Mouse (Mus musculus) forebrain, embryonic 13.5 days (tissue): ENCODE data around the gene Tuba8. TPM values are rescaled to one million over a fixed set of nuclear protein-coding genes. Genes with fewer than 3 reads are reported as not detected.

Experiments
- ATAC-seq: fragments of 200-750 bp; cut with Nextera tagmentation; 2 replicates; pipeline ENCODE4 v1.8.0; 2017
- H3K27ac ChIP-seq: fragments of 300-500 bp; sonication (generic); 2 replicates; pipeline ENCODE4 v1.5.1; 2015; ENCODE audit warnings: inconsistent platforms, mild to moderate bottlenecking, moderate library complexity
- H3K27me3 ChIP-seq: fragments of 300-500 bp; sonication (generic); 2 replicates; pipeline ENCODE4 v1.6.1; 2015; ENCODE audit warnings: mild to moderate bottlenecking, inconsistent platforms
- H3K36me3 ChIP-seq: fragments of 300-500 bp; sonication (generic); 2 replicates; pipeline ENCODE4 v1.6.1; 2015; ENCODE audit warnings: mild to moderate bottlenecking, inconsistent platforms; ENCODE audit not compliant: poor library complexity, severe bottlenecking
- H3K4me1 ChIP-seq: fragments of 300-500 bp; sonication (generic); 2 replicates; pipeline ENCODE4 v1.6.1; 2015; ENCODE audit warnings: inconsistent platforms
- H3K4me2 ChIP-seq: fragments of 300-500 bp; sonication (generic); 2 replicates; pipeline ENCODE4 v1.6.1; 2015; ENCODE audit warnings: inconsistent platforms, mild to moderate bottlenecking, moderate library complexity
- H3K4me3 ChIP-seq: fragments of 300-500 bp; sonication (generic); 2 replicates; pipeline ENCODE4 v1.5.1; 2015; ENCODE audit warnings: mild to moderate bottlenecking, inconsistent platforms
- H3K9ac ChIP-seq: fragments of 300-500 bp; sonication (generic); 2 replicates; pipeline ENCODE4 v1.6.1; 2015; ENCODE audit warnings: mild to moderate bottlenecking, inconsistent platforms
- H3K9me3 ChIP-seq: fragments of 300-500 bp; sonication (generic); replicated peaks from 2 replicates; pipeline ENCODE4 v1.6.1; 2016; ENCODE audit warnings: inconsistent platforms
- WGBS: fragments of 180-500 bp; shearing (Covaris S2); methylation state at CpG from one replicate; pipeline ENCODE4 v1.1.7; 2015; 5-methylcytosine and 5-hydroxymethylcytosine counted together
- polyA plus RNA-seq: library from polyadenylated mRNA; unstranded; fragments of >200 nt; fragmentation: Nextera tagmentation; extraction: Ambion mirVana; gene quantifications from 2 replicates; pipeline ENCODE4 v1.2.1, GENCODE M21; 2015

The Tuba8 gene
- 0.20 TPM in 1 of 2 replicates, not detected in the other for polyA plus RNA-seq

DNA sequence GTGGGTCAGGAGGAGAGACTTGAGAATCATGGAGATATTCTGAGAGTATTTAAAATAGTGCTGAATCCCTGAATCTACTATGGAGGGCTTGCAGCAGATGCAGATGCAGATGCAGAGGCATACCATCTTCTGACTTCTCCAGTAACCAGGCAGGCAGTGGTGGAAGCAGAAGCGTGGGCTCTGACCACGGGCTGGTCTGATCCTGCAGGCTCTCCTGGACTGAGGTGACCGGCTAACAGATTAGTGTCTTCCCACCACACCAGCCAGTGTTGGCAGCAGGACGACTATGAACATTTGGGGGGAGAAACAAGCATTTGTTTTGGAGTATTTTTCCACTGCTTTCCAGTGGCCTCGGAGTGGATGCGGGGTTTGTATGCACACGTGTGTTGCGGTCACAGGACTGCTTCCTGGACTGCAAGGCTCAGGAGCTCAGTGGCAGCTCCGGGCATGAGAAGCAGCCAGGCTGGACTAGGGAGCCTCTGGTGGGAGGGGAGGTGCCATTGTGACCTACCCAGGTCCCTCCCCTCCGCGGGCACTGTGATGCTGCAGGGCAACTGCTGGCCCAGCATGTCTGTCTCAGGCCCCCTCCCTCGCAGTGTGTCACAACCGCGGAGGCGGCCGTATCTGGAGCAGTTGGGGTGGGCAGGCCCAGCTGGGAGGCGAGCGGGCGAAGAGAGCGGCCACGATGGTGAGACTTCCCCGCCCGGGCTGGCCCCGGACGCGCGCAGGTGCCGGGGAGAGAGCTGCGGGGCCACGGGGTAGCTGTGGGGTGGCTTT, at the start of gene Tuba8:
TSS of gene Tuba8 (plus strand) at position 548 of the 777 bp plus-strand sequence.
- peaks cover 6% of the 10 kb centered on the region; the same call in 1 of the 2 replicates for H3K9me3 ChIP-seq
- H3K27ac ChIP-seq, result no peak within 1 kb of the TSS
- WGBS, result 3% methylated on average over 28 of the region's 30 CpGs
- peaks cover 35% of the 10 kb centered on the region for H3K27me3 ChIP-seq
- peak within 1 kb of the TSS; percentile 55 for H3K9ac ChIP-seq
- H3K4me3 ChIP-seq, result peak within 1 kb of the TSS; percentile 43
- peak within 1 kb of the TSS; percentile 91 for H3K4me2 ChIP-seq
- H3K36me3 ChIP-seq, result no peaks in the 10 kb centered on the region
- peaks cover 18% of the 10 kb centered on the region for H3K4me1 ChIP-seq
- peak; percentile 80 for ATAC-seq

DNA sequence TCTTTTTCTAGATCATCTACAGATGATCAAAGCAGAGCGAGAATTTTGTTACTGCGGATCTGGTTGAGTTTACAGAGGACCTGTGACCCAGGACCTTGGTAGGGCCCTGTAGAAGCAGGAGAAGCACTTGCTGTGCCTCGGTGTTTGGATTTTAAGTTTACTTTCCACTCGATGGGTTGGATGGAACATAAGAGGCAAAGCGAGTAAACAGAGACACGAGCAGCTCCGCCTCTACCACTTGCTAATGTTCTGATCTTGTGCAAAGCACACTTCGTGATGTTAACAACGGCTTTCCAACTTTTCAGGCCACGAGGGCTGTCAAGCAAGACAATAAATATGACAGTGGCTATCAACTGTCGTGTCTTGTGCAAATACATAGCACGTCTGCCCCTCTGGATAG, 47.9 kb upstream of the Tuba8 start:
- no peak overlapping the region for H3K4me3 ChIP-seq
- 91% methylated on average over 12 of the region's 12 CpGs for WGBS
- no peak for ATAC-seq
- H3K9ac ChIP-seq, result no peak overlapping the region
- no peak overlapping the region for H3K4me2 ChIP-seq
- H3K36me3 ChIP-seq, result no peaks in the 10 kb centered on the region
- no peaks in the 10 kb centered on the region for H3K4me1 ChIP-seq
- H3K9me3 ChIP-seq, result no peaks in the 10 kb centered on the region
- no peaks in the 10 kb centered on the region for H3K27me3 ChIP-seq
- H3K27ac ChIP-seq, result no peak overlapping the region

GRCm38 (mm10) chr6:121166098-121166552, 44.4 kb upstream of the Tuba8 start:
- Histone ChIP-seq H3K4me3 (no peak overlapping the region), H3K36me3 (no peaks in the 10 kb centered on the region), H3K9me3 (no peaks in the 10 kb centered on the region), H3K9ac (no peak overlapping the region), H3K27me3 (no peaks in the 10 kb centered on the region), H3K27ac (no peak overlapping the region), H3K4me1 (no peaks in the 10 kb centered on the region), H3K4me2 (no peak overlapping the region)
- 40% methylated on average over 10 of the region's 10 CpGs for WGBS
- peak; percentile 24; the same call in 1 of the 2 replicates for ATAC-seq

DNA sequence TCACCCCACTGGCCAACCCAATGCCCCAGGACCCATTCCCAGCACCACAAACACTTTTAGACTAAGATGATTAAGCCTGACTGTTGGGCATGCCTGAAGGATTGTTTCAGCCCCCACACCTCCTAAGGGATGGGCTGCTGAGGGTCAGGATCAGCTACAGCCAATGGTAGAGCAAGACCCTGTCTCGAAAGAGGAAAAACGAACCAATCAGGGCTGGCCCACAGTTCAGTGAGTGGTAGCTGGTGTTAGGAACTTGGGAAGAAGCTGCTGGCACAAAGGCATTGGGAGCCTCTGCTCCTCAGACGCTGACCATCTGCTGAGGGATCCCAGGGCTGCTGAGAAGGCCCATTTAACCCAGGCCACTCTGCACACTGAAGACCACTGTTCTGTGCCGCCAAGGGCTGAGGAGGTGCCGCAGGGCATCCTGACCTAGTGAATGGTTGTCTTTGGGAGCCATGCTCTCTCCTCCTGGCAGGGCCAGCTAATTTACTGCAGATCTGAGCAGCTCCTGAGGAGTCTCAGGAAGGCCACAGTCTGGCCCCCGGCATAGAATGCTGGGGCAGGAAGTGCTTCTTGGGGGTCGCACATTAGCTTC, 43.0 kb upstream of the Tuba8 start:
- H3K4me3 ChIP-seq, result no peak overlapping the region
- 79% methylated on average over 7 of the region's 7 CpGs for WGBS
- no peak for ATAC-seq

DNA sequence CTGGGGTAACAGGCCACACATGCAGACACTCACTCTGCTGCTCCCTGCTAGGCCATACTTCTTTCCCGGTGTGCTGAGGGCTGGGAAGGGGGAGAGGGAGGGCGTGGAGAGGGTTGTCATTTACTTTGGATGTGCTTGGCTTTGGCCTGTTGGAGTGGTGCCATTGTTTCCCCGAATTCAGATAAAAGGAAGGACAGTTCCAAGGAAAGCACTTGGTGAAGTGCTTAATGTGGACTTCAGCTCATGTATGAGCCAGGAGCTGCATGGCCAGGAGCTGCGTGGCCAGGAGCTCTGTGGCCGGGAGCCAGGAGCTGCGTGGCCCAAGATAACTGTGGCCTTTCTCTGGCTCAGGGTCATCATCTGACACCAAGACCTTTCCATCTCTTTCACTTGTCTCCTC, 39.4 kb upstream of the Tuba8 start:
- WGBS, result 74% methylated on average over 6 of the region's 6 CpGs
- no peak overlapping the region for H3K4me3 ChIP-seq
- H3K9me3 ChIP-seq, result no peaks in the 10 kb centered on the region
- ATAC-seq, result no peak
- H3K27me3 ChIP-seq, result no peaks in the 10 kb centered on the region
- H3K27ac ChIP-seq, result no peak overlapping the region
- no peaks in the 10 kb centered on the region; the same call in 1 of the 2 replicates for H3K4me1 ChIP-seq
- H3K9ac ChIP-seq, result no peak overlapping the region
- H3K36me3 ChIP-seq, result no peaks in the 10 kb centered on the region
- H3K4me2 ChIP-seq, result no peak overlapping the region

More for the DNA sequence above, 43.0 kb upstream of the Tuba8 start:
- no peak overlapping the region for H3K4me2 ChIP-seq
- H3K27ac ChIP-seq, result no peak overlapping the region
- H3K4me1 ChIP-seq, result no peaks in the 10 kb centered on the region
- H3K36me3 ChIP-seq, result no peaks in the 10 kb centered on the region
- H3K27me3 ChIP-seq, result no peaks in the 10 kb centered on the region
- no peak overlapping the region for H3K9ac ChIP-seq
- no peaks in the 10 kb centered on the region for H3K9me3 ChIP-seq

DNA sequence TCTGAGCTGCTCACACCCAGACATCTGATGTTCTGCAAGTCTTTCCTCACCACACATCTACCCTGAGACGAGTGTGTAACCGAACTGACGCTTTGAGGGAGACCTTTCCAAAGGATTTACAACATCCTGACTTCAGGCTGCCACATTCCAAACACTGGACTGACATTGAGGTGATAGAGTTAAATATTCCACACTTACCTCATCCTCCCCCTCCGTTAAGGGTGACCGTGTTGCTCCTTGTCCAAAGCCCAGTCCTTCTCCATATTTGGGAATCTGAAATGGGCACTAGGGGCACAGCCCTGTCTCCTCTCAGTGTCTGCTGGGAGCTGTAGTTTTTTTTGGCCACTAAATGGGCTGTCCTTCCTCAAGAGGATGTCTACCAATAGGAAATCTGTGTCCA, 37.0 kb upstream of the Tuba8 start:
- H3K27me3 ChIP-seq, result no peaks in the 10 kb centered on the region
- no peak overlapping the region for H3K27ac ChIP-seq
- no peaks in the 10 kb centered on the region; the same call in 1 of the 2 replicates for H3K4me1 ChIP-seq
- 80% methylated on average over 5 of the region's 5 CpGs for WGBS
- H3K9ac ChIP-seq, result no peak overlapping the region
- H3K4me3 ChIP-seq, result no peak overlapping the region
- no peaks in the 10 kb centered on the region for H3K36me3 ChIP-seq
- no peak overlapping the region for H3K4me2 ChIP-seq
- no peak for ATAC-seq
- H3K9me3 ChIP-seq, result no peaks in the 10 kb centered on the region

- no peak for ATAC-seq
- H3K9me3 ChIP-seq, result no peaks in the 10 kb centered on the region
- no peak overlapping the region for H3K27ac ChIP-seq
- H3K4me2 ChIP-seq, result no peak overlapping the region
- no peaks in the 10 kb centered on the region for H3K27me3 ChIP-seq
- no peak overlapping the region for H3K9ac ChIP-seq
- no peaks in the 10 kb centered on the region; the same call in 1 of the 2 replicates for H3K4me1 ChIP-seq
- 94% methylated on average over 6 of the region's 6 CpGs for WGBS
- no peak overlapping the region for H3K4me3 ChIP-seq
- H3K36me3 ChIP-seq, result no peaks in the 10 kb centered on the region
Observed at GRCm38 (mm10) chr6:121174761-121175160, 35.7 kb upstream of the Tuba8 start.

DNA sequence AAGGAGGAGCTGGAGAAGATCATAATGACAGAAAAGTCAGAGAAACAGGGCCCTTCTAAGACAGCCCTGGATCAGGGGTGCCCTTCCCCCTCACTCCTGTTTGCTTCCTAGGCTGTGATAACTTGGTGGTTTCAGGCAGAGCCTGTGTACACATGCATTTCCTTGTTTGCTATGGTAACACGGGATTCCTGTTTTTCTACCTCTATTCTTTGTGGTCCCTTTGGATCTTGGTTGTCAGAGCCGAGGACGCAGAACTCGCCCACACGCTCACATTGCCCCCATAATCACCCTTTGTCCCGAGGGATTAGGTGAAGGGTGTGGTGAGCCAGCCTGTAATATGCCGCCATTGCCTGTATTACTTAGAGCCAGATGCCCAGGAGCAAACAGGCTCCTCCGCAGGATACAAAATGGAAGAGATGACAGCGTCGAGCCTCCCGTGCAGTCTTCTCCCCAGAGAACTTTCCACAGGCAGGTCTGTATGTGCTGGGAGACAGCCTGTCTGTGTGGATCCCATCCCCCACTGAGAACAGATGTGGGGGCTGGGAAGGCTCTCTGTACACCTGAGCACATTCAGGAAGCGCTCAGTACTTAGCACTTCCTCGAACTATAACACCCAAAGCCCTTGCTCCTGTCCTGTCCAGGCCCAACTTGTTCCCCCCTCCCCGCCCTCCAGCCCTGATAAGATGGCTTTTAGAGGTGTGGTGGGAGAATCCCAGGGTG, 34.3 kb upstream of the Tuba8 start:
- no peak for ATAC-seq
- Histone ChIP-seq H3K4me3 (no peak overlapping the region), H3K27me3 (no peaks in the 10 kb centered on the region), H3K9ac (no peak overlapping the region), H3K4me1 (no peaks in the 10 kb centered on the region; the same call in 1 of the 2 replicates), H3K36me3 (no peaks in the 10 kb centered on the region), H3K4me2 (no peak overlapping the region), H3K9me3 (no peaks in the 10 kb centered on the region), H3K27ac (no peak overlapping the region)
- 52% methylated on average over 14 of the region's 14 CpGs for WGBS

- Histone ChIP-seq H3K27me3 (no peaks in the 10 kb centered on the region), H3K4me3 (no peak overlapping the region), H3K4me1 (no peaks in the 10 kb centered on the region; the same call in 1 of the 2 replicates), H3K9ac (no peak overlapping the region), H3K9me3 (no peaks in the 10 kb centered on the region), H3K36me3 (no peaks in the 10 kb centered on the region), H3K4me2 (no peak overlapping the region), H3K27ac (no peak overlapping the region)
- ATAC-seq, result no peak
- 91% methylated on average over 4 of the region's 4 CpGs for WGBS
Observed at GRCm38 (mm10) chr6:121176731-121177098, 33.8 kb upstream of the Tuba8 start.

DNA sequence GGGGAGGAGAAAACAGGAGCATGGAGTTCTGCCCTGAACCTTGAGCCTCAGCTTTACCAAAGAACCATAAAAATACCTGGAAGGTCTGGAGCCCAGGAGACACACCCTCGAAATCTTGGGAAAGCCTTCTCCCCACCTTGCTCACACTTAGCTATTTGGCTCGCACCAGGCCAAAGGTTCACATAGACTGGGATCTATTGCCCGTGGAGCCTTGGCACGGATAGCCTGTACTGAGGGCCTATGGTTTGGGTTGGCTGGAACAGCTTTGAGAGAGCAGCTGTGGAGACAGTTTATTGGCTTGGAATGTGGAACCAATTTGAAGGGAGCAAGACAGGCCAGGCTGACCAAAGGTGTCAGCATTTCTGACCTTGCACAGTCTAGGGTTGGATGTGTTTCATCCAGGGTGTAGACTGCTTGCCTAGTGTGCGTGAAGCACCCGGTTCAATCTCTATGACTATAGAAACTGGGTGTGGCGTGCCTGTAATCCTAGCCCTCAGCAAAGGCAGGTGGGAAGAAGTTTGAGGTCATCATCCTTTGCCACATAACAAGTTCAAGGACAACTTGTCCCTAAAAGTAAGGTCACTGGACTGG, 33.3 kb upstream of the Tuba8 start:
- no peak overlapping the region for H3K27ac ChIP-seq
- H3K27me3 ChIP-seq, result no peaks in the 10 kb centered on the region
- no peak for ATAC-seq
- no peaks in the 10 kb centered on the region for H3K36me3 ChIP-seq
- H3K4me2 ChIP-seq, result no peak overlapping the region
- no peaks in the 10 kb centered on the region for H3K9me3 ChIP-seq
- WGBS, result 89% methylated on average over 7 of the region's 7 CpGs
- H3K4me3 ChIP-seq, result no peak overlapping the region
- H3K9ac ChIP-seq, result no peak overlapping the region
- no peaks in the 10 kb centered on the region; the same call in 1 of the 2 replicates for H3K4me1 ChIP-seq

DNA sequence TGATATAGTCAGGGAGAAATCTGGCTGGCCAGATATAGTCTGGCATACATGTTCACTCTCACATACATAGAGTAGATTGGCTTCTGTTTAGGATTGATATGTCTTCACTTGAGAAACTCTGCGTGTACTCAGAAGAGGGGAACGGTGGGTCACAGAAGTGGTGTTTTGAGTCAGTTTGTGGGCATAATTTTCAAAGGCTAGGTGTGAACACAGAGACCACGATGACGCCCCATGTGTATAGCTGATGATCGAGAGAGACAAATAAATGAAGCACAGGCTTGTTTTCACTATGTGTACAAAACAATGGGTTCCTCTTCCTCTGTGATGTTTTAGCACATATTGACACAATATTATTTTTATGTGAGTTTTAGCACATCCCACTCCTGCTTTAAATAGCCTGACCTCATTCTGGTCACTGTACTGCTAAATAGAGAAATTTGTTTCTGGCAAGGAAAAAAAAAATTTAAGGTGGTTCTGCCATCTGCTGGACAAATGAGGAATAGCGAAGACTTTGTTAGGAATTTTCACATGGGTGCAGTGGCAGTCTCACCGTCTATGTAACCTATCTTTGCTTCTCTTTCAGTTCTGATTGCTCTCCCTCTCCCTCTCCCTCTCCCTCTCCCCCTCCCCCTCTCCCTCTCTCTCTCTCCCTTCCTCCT, 31.7 kb upstream of the Tuba8 start:
- H3K4me1 ChIP-seq, result no peaks in the 10 kb centered on the region; the same call in 1 of the 2 replicates
- H3K4me2 ChIP-seq, result no peak overlapping the region
- no peak overlapping the region for H3K9ac ChIP-seq
- no peaks in the 10 kb centered on the region for H3K27me3 ChIP-seq
- no peaks in the 10 kb centered on the region for H3K9me3 ChIP-seq
- 59% methylated on average over 7 of the region's 7 CpGs for WGBS
- H3K36me3 ChIP-seq, result no peaks in the 10 kb centered on the region
- H3K4me3 ChIP-seq, result no peak overlapping the region
- no peak overlapping the region for H3K27ac ChIP-seq
- no peak for ATAC-seq
